9 mouse cellular contexts compared by ENCODE assay signal in the genomic region with DNA sequence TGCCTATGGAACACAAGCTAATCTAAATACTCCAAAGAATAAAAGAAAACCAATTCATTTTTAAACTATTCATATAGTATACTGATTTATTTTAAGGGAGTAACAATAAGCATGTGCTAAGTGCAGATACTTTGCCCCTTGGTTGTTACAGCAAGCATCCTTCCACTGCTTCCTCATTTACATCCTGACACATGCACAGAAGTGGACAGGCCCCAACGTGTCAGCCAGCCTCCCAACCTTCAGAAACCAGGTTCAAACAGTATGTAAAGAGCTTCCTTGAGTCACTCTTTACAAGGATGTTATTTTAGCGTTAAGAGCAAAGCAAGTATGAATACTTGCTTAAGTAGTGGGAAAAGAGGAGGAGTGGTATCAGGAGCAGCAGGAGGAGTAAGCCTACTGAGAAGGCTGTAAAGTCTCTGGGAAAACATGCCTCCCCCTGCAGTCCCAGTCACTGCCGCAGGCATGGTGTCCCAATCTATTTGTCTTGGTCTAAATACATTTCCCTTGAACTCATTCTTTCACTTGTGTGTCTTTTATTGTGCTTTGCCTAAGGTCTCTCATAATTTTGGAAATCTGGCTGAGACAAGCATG.
"Had no signal": no experiment of that assay in that cellular context is flagged by ENCODE, and none has a peak within 500 bp of the region (broad histone marks: within the 10 kb centered on the region; RNA-seq: fewer than 3 reads in every experiment).

No protein-coding gene starts in this region.

- DNase-seq: kidney, adult 9 months; kidney, postnatal 36 days; lung, embryonic 14.5 days; right cerebral cortex, postnatal 14 days; thymus, postnatal 4 days had no signal

- H3K27ac ChIP-seq: kidney, postnatal 0 days; limb, embryonic 15.5 days; liver, embryonic 12.5 days; midbrain, embryonic 13.5 days had no signal

- H3K27me3 ChIP-seq: limb, embryonic 15.5 days; liver, embryonic 12.5 days had no signal

- H3K9ac ChIP-seq: limb, embryonic 15.5 days; liver, embryonic 12.5 days; lung, embryonic 14.5 days; midbrain, embryonic 13.5 days had no signal

- H3K9me3 ChIP-seq: limb, embryonic 15.5 days; liver, embryonic 12.5 days; midbrain, embryonic 13.5 days had no signal

- H3K4me1 ChIP-seq: limb, embryonic 15.5 days; liver, embryonic 12.5 days had no signal

- ATAC-seq: liver, embryonic 12.5 days; midbrain, embryonic 13.5 days had no signal

- H3K36me3 ChIP-seq: limb, embryonic 15.5 days; liver, embryonic 12.5 days; midbrain, embryonic 13.5 days had no signal

- H3K4me3 ChIP-seq: limb, embryonic 15.5 days; liver, embryonic 12.5 days; midbrain, embryonic 13.5 days had no signal
